Mouse (Mus musculus) adrenal gland, adult 2 months (tissue): ENCODE measurements at regions not wholly inside any gene's neighbourhood (a gene's known extent, or its start where the extent isn't known, plus 50 kb on each side); places are given as distances from the start of the nearest gene placed in this dataset.

Experiments
- DNase-seq: peaks from one replicate; pipeline ENCODE4 v3.0.0; 2021

- no peak for DNase-seq
Observed at GRCm38 (mm10) chr1:105075728-105076127, 280.8 kb downstream of the Rnf152 start.

DNA sequence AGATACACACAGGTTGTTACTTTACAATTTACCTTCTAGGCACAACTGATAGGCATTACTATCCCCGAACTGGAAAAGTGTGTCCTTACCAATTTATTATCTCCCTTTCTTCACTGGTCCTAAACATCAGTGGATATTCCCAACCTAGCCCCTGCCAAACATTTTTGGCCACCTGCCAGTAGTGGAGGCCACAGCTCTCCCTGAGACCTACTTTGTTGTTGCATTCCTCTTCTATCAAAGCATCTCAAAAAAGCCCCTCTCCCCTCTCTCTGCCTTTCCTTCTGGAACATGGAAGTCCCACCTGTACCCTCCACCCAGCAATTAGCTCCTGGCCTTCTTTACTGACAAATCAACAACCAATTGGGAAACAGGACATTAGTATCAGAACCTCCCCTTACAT, 282.2 kb downstream of the Rnf152 start:
- no peak for DNase-seq

GRCm38 (mm10) chr1:105070661-105071455, 285.7 kb downstream of the Rnf152 start:
- no peak for DNase-seq

DNA sequence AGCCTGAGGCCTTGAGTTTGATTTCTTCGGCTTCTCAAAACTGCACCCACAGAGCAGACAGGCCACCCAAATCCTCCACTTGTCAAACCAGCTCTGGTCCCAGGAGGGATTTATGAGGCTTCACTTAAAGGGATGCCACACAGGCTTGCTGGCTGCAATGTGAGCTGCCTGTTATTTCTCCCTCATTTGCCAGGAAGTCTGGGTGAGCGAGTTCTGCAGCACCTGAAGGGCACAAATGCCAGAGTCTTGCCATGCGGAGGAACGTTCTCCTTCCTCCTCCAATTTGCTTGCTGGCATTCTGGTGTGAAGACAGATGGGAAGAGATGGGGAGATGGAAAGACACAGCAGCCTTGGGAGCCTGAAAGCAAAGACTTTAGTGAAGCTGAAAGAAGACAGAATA, 288.6 kb downstream of the Rnf152 start:
- DNase-seq, result no peak

GRCm38 (mm10) chr1:105067049-105067795, 289.3 kb downstream of the Rnf152 start:
- no peak for DNase-seq

DNA sequence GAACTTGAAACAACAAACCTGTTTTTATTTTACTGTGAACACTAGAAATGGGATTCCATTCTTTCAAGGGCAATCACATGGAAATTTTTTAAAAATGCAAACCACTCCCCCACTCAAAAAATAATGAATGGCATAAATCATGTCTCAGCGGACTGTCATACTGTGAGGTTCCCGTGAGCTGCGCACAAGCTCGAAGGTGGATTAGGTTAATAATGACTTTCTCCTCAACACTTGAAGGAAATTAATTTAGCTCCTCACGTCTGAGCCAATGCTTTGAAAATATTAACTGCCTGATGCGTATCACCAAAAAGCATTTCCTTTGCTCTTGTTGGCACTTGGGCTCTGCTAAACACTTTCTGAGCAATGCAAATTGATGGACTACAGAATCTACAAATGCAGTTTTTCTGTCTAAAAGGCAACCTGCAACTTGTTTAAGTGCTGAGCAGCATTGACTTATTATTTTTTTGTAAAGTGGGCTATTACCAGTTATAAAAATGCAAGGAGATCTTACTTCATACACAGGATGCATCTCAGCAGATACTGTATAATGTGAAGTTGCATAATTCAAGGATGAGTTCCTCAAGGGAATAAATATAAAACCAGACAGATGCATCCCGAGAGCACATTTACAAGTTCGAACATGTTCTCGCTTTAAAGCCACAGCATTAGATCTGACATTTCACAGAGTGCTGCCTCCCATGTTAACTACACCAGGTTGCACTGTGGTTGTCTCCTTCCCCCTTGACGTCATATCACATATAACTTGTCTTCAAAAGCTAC, 282.4 kb downstream of the Cdh20 start:
- DNase-seq, result no peak
